Mouse (Mus musculus) heart, embryonic 16.5 days (tissue): ENCODE results near the gene H2al1b. TPM values are rescaled to one million over a fixed set of nuclear protein-coding genes. Genes with fewer than 3 reads are reported as not detected.
"Not testable (repeated sequence)": the region's sequence is repeated elsewhere in the genome, so short reads cannot be mapped to it uniquely, and the experiment has no call there.

Source experiments
- ATAC-seq: fragments of 200-750 bp; cut with Nextera tagmentation; replicated peaks from 2 replicates; pipeline ENCODE4 v1.8.0; 2017; ENCODE audit warnings: moderate number of reproducible peaks; ENCODE audit not compliant: insufficient read depth, low FRiP score; ENCODE audit errors: extremely low read depth
- H3K27ac ChIP-seq: fragments of 300-500 bp; sonication (generic); 2 replicates; pipeline ENCODE4 v1.5.1; 2014; ENCODE audit warnings: mild to moderate bottlenecking, low read length, control low read depth, moderate library complexity
- H3K27me3 ChIP-seq: fragments of 300-500 bp; sonication (generic); 2 replicates; pipeline ENCODE4 v1.6.1; 2014; ENCODE audit warnings: low read length, mixed read lengths; ENCODE audit not compliant: control insufficient read depth, insufficient read depth
- H3K36me3 ChIP-seq: fragments of 300-500 bp; sonication (generic); 2 replicates; pipeline ENCODE4 v1.6.1; 2014; ENCODE audit not compliant: control insufficient read depth, insufficient read depth
- H3K4me1 ChIP-seq: fragments of 300-500 bp; sonication (generic); 2 replicates; pipeline ENCODE4 v1.6.1; 2014; ENCODE audit warnings: low read length, mixed read lengths; ENCODE audit not compliant: control insufficient read depth, insufficient read depth
- H3K4me2 ChIP-seq: fragments of 300-500 bp; sonication (generic); 2 replicates; pipeline ENCODE4 v1.6.1; 2014; ENCODE audit warnings: low read depth, mild to moderate bottlenecking, control low read depth, low read length
- H3K4me3 ChIP-seq: fragments of 300-500 bp; sonication (generic); 2 replicates; pipeline ENCODE4 v1.5.1; 2014; ENCODE audit warnings: mild to moderate bottlenecking, control low read depth, low read length
- H3K9ac ChIP-seq: fragments of 300-500 bp; sonication (generic); 2 replicates; pipeline ENCODE4 v1.6.1; 2014; ENCODE audit warnings: low read length, control low read depth
- H3K9me3 ChIP-seq: fragments of 300-500 bp; sonication (generic); replicated peaks from 2 replicates; pipeline ENCODE4 v1.6.1; 2016; ENCODE audit warnings: low read length; ENCODE audit not compliant: control insufficient read depth
- WGBS: fragments of 180-500 bp; shearing (Covaris S2); extraction: QIAGEN DNeasy Blood & Tissue Kit; methylation state at CpG from one replicate; pipeline ENCODE4 v1.1.7; 2014; 5-methylcytosine and 5-hydroxymethylcytosine counted together
- polyA plus RNA-seq: library from polyadenylated mRNA; unstranded; fragments of >200 nt; fragmentation: Nextera tagmentation; extraction: Ambion mirVana; gene quantifications from 2 replicates; pipeline ENCODE4 v1.2.1, GENCODE M21; 2015

The H2al1b gene
- not detected in 2 replicates for polyA plus RNA-seq

- not testable (repeated sequence) for H3K4me1 ChIP-seq, H3K36me3 ChIP-seq, H3K27me3 ChIP-seq, H3K9ac ChIP-seq, ATAC-seq, H3K27ac ChIP-seq, H3K4me3 ChIP-seq, H3K9me3 ChIP-seq, H3K4me2 ChIP-seq
- 94% methylated on average over 1 of the region's 3 CpGs for WGBS
Observed at GRCm38 (mm10) chrX:11302132-11302531, at the start of gene H2al1b. Gene H2al1b, plus strand, starts transcription at chrX:11302432.

DNA sequence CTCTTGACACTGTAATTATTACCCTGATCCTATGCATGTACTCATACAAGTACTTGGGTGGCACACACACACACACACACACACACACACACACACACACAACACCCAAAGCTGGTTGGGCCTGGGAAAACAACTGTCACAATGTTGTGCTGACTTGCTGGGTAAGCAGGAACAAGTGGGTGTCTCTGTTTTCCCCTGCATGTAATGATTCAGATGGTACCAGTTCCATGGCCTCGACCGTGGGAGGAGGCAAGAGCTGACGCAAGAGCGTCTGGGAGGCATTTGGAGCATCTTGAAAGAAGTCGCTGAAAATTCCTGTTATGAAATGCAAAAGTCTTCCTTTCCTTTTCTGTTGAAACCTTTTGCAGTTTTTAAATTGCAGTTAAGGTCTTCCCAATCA is 48.2 kb upstream of the H2al1b start:
- no peak overlapping the region for H3K4me2 ChIP-seq
- 48% methylated on average over 5 of the region's 5 CpGs for WGBS
- H3K36me3 ChIP-seq: no peaks in the 10 kb centered on the region
- H3K9me3 ChIP-seq: no peaks in the 10 kb centered on the region
- H3K27ac ChIP-seq: peak overlapping the region; percentile 53
- no peaks in the 10 kb centered on the region; the same call in 1 of the 2 replicates for H3K27me3 ChIP-seq
- no peak for ATAC-seq
- H3K4me1 ChIP-seq: no peaks in the 10 kb centered on the region
- no peak overlapping the region for H3K4me3 ChIP-seq
- no peak overlapping the region for H3K9ac ChIP-seq

GRCm38 (mm10) chrX:11254521-11255207 is 47.6 kb upstream of the H2al1b start:
- Histone ChIP-seq H3K27ac (peak overlapping the region; percentile 53; the same call in 1 of the 2 replicates), H3K27me3 (no peaks in the 10 kb centered on the region; the same call in 1 of the 2 replicates), H3K4me1 (no peaks in the 10 kb centered on the region), H3K9me3 (no peaks in the 10 kb centered on the region), H3K9ac (no peak overlapping the region), H3K4me2 (no peak overlapping the region), H3K4me3 (no peak overlapping the region), H3K36me3 (no peaks in the 10 kb centered on the region)
- peak; percentile 55; the same call in 1 of the 2 replicates for ATAC-seq
- 46% methylated on average over 11 of the region's 11 CpGs for WGBS

DNA sequence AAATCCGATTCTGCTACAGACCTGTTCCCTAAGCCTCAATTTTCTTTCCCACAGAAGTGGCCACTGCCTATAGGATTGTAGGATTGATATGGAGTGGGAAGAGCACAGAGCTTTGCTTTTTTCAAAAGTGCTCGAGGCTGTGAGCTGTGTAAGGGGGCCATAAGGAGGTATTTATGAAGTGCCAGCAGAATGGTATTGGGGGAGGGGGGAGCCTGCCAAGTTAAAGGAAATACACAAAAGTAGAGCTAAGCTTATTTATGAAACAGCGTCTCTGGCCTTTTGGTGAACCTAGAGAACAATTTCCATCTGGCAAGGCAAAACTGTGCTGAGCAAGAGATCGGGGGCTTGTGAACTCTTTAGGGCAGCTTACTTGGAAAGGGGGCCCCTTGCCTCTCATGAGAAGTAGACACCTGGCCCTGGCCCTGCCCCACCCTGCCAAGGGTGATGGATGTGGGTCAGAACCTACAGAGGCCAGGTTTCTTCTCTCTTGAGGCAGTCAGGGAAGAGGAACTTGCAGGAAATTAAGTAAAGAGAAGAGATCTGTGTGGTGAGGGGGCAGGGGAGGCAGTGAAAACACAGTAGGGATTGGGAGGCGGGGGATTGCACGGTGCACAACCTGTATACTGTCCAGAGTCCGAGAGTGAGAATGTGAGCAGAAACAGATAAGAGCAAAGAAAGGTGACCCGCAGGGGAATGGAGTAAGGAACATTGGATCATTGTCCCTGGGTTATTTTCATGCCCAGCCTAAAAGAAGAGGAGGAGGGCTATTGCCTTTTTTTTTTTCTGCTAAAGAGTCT is 46.5 kb upstream of the H2al1b start:
- no peaks in the 10 kb centered on the region for H3K4me1 ChIP-seq
- no peaks in the 10 kb centered on the region for H3K9me3 ChIP-seq
- H3K4me2 ChIP-seq: no peak overlapping the region
- H3K36me3 ChIP-seq: no peaks in the 10 kb centered on the region
- no peak overlapping the region for H3K9ac ChIP-seq
- H3K27ac ChIP-seq: no peak overlapping the region
- H3K4me3 ChIP-seq: no peak overlapping the region
- no peak for ATAC-seq
- no peaks in the 10 kb centered on the region; the same call in 1 of the 2 replicates for H3K27me3 ChIP-seq
- 56% methylated on average over 8 of the region's 8 CpGs for WGBS

- no peaks in the 10 kb centered on the region for H3K4me1 ChIP-seq
- no peak for ATAC-seq
- WGBS: 73% methylated on average over 8 of the region's 8 CpGs
Observed at GRCm38 (mm10) chrX:11264918-11265317, 37.3 kb upstream of the H2al1b start.

GRCm38 (mm10) chrX:11267791-11268190 is 34.4 kb upstream of the H2al1b start:
- H3K4me1 ChIP-seq: no peaks in the 10 kb centered on the region
- no peaks in the 10 kb centered on the region for H3K36me3 ChIP-seq
- no peak overlapping the region for H3K4me2 ChIP-seq
- H3K9ac ChIP-seq: no peak overlapping the region
- H3K9me3 ChIP-seq: no peaks in the 10 kb centered on the region
- 54% methylated on average over 7 of the region's 7 CpGs for WGBS
- no peak overlapping the region for H3K4me3 ChIP-seq
- H3K27ac ChIP-seq: no peak overlapping the region
- 0 out of 2 replicates have a peak, but pooled peaks cover 3% of the 10 kb centered on the region for H3K27me3 ChIP-seq
- ATAC-seq: no peak

More at GRCm38 (mm10) chrX:11264918-11265317, 37.3 kb upstream of the H2al1b start:
- no peaks in the 10 kb centered on the region for H3K9me3 ChIP-seq
- no peak overlapping the region for H3K4me3 ChIP-seq
- no peaks in the 10 kb centered on the region for H3K36me3 ChIP-seq
- 0 out of 2 replicates have a peak, but pooled peaks cover 5% of the 10 kb centered on the region for H3K27me3 ChIP-seq
- H3K27ac ChIP-seq: no peak overlapping the region
- H3K9ac ChIP-seq: no peak overlapping the region
- no peak overlapping the region for H3K4me2 ChIP-seq

DNA sequence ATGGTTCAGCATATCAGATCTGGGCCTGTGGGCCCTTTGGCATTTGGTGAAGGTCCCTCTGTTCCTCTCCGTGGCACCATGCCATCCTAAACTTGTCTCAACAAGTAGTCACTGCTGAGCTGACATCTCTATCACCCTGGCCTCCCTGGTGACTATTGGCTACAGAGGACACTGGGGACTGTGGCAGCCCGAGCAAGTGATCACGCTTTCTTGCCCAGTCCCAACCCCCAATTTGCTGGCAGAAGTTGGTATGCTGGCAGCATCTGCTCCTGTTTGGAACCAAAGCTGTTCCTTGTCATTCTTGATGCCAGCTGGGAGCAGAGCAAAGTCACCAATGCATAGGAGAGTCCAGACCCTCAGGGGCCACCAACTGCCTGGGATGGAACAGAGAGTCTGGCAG is 33.2 kb upstream of the H2al1b start:
- ATAC-seq: no peak
- no peak overlapping the region for H3K27ac ChIP-seq

GRCm38 (mm10) chrX:11273190-11273589 is 29.0 kb upstream of the H2al1b start:
- no peak for ATAC-seq
- H3K27me3 ChIP-seq: peaks cover 3% of the 10 kb centered on the region; the same call in 1 of the 2 replicates
- no peak overlapping the region for H3K27ac ChIP-seq
- no peak overlapping the region for H3K4me2 ChIP-seq
- H3K4me1 ChIP-seq: no peaks in the 10 kb centered on the region
- H3K9ac ChIP-seq: no peak overlapping the region
- 60% methylated on average over 3 of the region's 3 CpGs for WGBS
- H3K36me3 ChIP-seq: no peaks in the 10 kb centered on the region
- no peaks in the 10 kb centered on the region for H3K9me3 ChIP-seq
- H3K4me3 ChIP-seq: no peak overlapping the region

More for the DNA sequence above, 33.2 kb upstream of the H2al1b start:
- Histone ChIP-seq H3K9me3 (no peaks in the 10 kb centered on the region), H3K4me3 (no peak overlapping the region), H3K36me3 (no peaks in the 10 kb centered on the region), H3K9ac (no peak overlapping the region), H3K4me1 (no peaks in the 10 kb centered on the region), H3K27me3 (0 out of 2 replicates have a peak, but pooled peaks cover 3% of the 10 kb centered on the region), H3K4me2 (no peak overlapping the region)
- 79% methylated on average over 3 of the region's 3 CpGs for WGBS

- Histone ChIP-seq H3K9ac (no peak overlapping the region), H3K36me3 (no peaks in the 10 kb centered on the region), H3K4me1 (no peaks in the 10 kb centered on the region), H3K9me3 (no peaks in the 10 kb centered on the region), H3K4me3 (no peak overlapping the region), H3K27me3 (no peaks in the 10 kb centered on the region; the same call in 1 of the 2 replicates), H3K4me2 (no peak overlapping the region), H3K27ac (no peak overlapping the region)
- WGBS: 69% methylated on average over 6 of the region's 6 CpGs
- ATAC-seq: no peak
Observed at GRCm38 (mm10) chrX:11277083-11277482, 25.1 kb upstream of the H2al1b start.
